Mouse (Mus musculus) splenic B cell, adult 2 months (primary cell): ENCODE measurements around the gene Mme.

Experiments used
- DNase-seq: peaks from one replicate; pipeline ENCODE4 v3.0.0-alpha.2; 2011; ENCODE audit warnings: low read depth, low spot score
- H3K27me3 ChIP-seq: 2 replicates; pipeline ENCODE4 v1.6.1; 2012; ENCODE audit warnings: mild to moderate bottlenecking, low read length, moderate library complexity, mixed read lengths; ENCODE audit not compliant: control insufficient read depth, poor library complexity, insufficient read depth, severe bottlenecking
- H3K36me3 ChIP-seq: 2 replicates; pipeline ENCODE4 v1.6.1; 2012; ENCODE audit warnings: mild to moderate bottlenecking, low read length, moderate library complexity, mixed read lengths; ENCODE audit not compliant: control insufficient read depth, poor library complexity, insufficient read depth, severe bottlenecking

Gene Mme

GRCm38 (mm10) chr3:63406438-63406837 lies 165.1 kb downstream of the Mme start:
- Histone ChIP-seq H3K36me3 (no peaks in the 10 kb centered on the region), H3K27me3 (no peaks in the 10 kb centered on the region)

GRCm38 (mm10) chr3:63411006-63411405 lies 169.7 kb downstream of the Mme start:
- no peak for DNase-seq
- Histone ChIP-seq H3K36me3 (no peaks in the 10 kb centered on the region), H3K27me3 (no peaks in the 10 kb centered on the region)

More at GRCm38 (mm10) chr3:63406438-63406837, 165.1 kb downstream of the Mme start:
- no peak for DNase-seq

GRCm38 (mm10) chr3:63412220-63412937 lies 171.0 kb downstream of the Mme start:
- Histone ChIP-seq H3K27me3 (no peaks in the 10 kb centered on the region), H3K36me3 (no peaks in the 10 kb centered on the region)
- DNase-seq = no peak

GRCm38 (mm10) chr3:63413046-63413911 lies 171.9 kb downstream of the Mme start:
- Histone ChIP-seq H3K36me3 (no peaks in the 10 kb centered on the region), H3K27me3 (no peaks in the 10 kb centered on the region)
- DNase-seq = no peak

- H3K36me3 ChIP-seq = no peaks in the 10 kb centered on the region
- no peak for DNase-seq
- no peaks in the 10 kb centered on the region for H3K27me3 ChIP-seq
Measured at GRCm38 (mm10) chr3:63417284-63417683, 175.9 kb downstream of the Mme start.

- Histone ChIP-seq H3K27me3 (no peaks in the 10 kb centered on the region), H3K36me3 (no peaks in the 10 kb centered on the region)
- DNase-seq = no peak
Measured at GRCm38 (mm10) chr3:63417758-63418157, 176.4 kb downstream of the Mme start.

GRCm38 (mm10) chr3:63423552-63423951 lies 182.2 kb downstream of the Mme start:
- H3K36me3 ChIP-seq = no peaks in the 10 kb centered on the region
- no peak for DNase-seq
- H3K27me3 ChIP-seq = no peaks in the 10 kb centered on the region
